Mouse (Mus musculus) MEL (cell line): Measurements from ENCODE around the gene Cdh13. TPM values are rescaled to one million over a fixed set of nuclear protein-coding genes. Genes with fewer than 3 reads are reported as not detected.

ENCODE experiments used
- DNase-seq: peaks from one replicate; pipeline ENCODE4 v3.0.0; 2011; ENCODE audit warnings: low read depth, low spot score
- H3K27ac ChIP-seq: 2 replicates; pipeline ENCODE4 v1.5.1; 2012; ENCODE audit warnings: low read depth, mild to moderate bottlenecking, control low read depth, low read length, moderate library complexity; ENCODE audit not compliant: control insufficient read depth
- H3K27me3 ChIP-seq, 2 experiments: fragments of 150-350 bp in 1 of 2; sonication (generic) in 1 of 2; 2 replicates each; pipeline ENCODE4 v1.6.1; 2012; ENCODE audit warnings: low read length in 2 of 2, mild to moderate bottlenecking in 2 of 2, improper control_type of control experiment in 1 of 2, moderate library complexity in 1 of 2; ENCODE audit not compliant: insufficient read depth in 2 of 2, control insufficient read depth in 1 of 2
- H3K36me3 ChIP-seq, 2 experiments: 2 replicates each; pipeline ENCODE4 v1.6.1; 2012 to 2014; ENCODE audit warnings: low read length in 2 of 2, improper control_type of control experiment in 1 of 2, inconsistent platforms in 1 of 2, mild to moderate bottlenecking in 1 of 2; ENCODE audit not compliant: insufficient read depth in 2 of 2, control insufficient read depth in 1 of 2
- H3K4me1 ChIP-seq, 2 experiments: fragments of 150-350 bp in 1 of 2; sonication (generic) in 1 of 2; 2 replicates each; pipeline ENCODE4 v1.6.1; 2012; ENCODE audit warnings: low read length in 2 of 2, improper control_type of control experiment in 1 of 2, mild to moderate bottlenecking in 1 of 2; ENCODE audit not compliant: insufficient read depth in 2 of 2, control insufficient read depth in 1 of 2
- H3K4me3 ChIP-seq, 2 experiments: fragments of 150-350 bp in 1 of 2; sonication (generic) in 1 of 2; 2 replicates each; pipeline ENCODE4 v1.5.1; 2012; ENCODE audit warnings: low read depth in 2 of 2, low read length in 2 of 2, mild to moderate bottlenecking in 2 of 2, moderate library complexity in 2 of 2, control low read depth in 1 of 2, improper control_type of control experiment in 1 of 2; ENCODE audit not compliant: control insufficient read depth in 1 of 2, insufficient read depth in 1 of 2
- H3K79me2 ChIP-seq: 2 replicates; pipeline ENCODE4 v1.6.1; 2012; ENCODE audit warnings: mild to moderate bottlenecking, low read length, moderate library complexity; ENCODE audit not compliant: control insufficient read depth, poor library complexity, insufficient read depth
- H3K9ac ChIP-seq: 2 replicates; pipeline ENCODE4 v1.6.1; 2012; ENCODE audit warnings: low read depth, mild to moderate bottlenecking, control low read depth, low read length, moderate library complexity; ENCODE audit not compliant: control insufficient read depth, poor library complexity, severe bottlenecking
- H3K9me3 ChIP-seq: fragments of 150-350 bp; sonication (generic); replicated peaks from 2 replicates; pipeline ENCODE4 v1.6.1; 2012; ENCODE audit warnings: mild to moderate bottlenecking, low read length, improper control_type of control experiment, moderate library complexity; ENCODE audit not compliant: insufficient read depth
- BHLHE40 ChIP-seq: IDR thresholded peaks from 2 replicates; pipeline ENCODE4 v1.6.1; 2012; ENCODE audit warnings: low read depth, mild to moderate bottlenecking, inconsistent platforms, low read length, improper control_type of control experiment, borderline replicate concordance
- CHD1 ChIP-seq: IDR thresholded peaks from 2 replicates; pipeline ENCODE4 v1.6.1; 2012; ENCODE audit warnings: low read depth, mild to moderate bottlenecking, inconsistent platforms, low read length, improper control_type of control experiment
- CTCF ChIP-seq, 3 experiments: IDR thresholded peaks in 2 of 3; conservative IDR thresholded peaks in 1 of 3; 2 replicates each; pipeline ENCODE4 v1.5.1; 2011 to 2012; ENCODE audit warnings: low read length in 3 of 3, low read depth in 2 of 3, mild to moderate bottlenecking in 2 of 3, improper control_type of control experiment in 1 of 3, inconsistent platforms in 1 of 3, mixed read lengths in 1 of 3, moderate library complexity in 1 of 3; ENCODE audit not compliant: control insufficient read depth in 1 of 3, insufficient read depth in 1 of 3, poor library complexity in 1 of 3, severe bottlenecking in 1 of 3
- E2F4 ChIP-seq: IDR thresholded peaks from 2 replicates; pipeline ENCODE4 v1.6.1; 2011; ENCODE audit warnings: low read depth, low read length, improper control_type of control experiment, borderline replicate concordance
- ELF1 ChIP-seq: IDR thresholded peaks from 2 replicates; pipeline ENCODE4 v1.6.1; 2014; ENCODE audit warnings: low read depth, mild to moderate bottlenecking, inconsistent platforms, low read length, improper control_type of control experiment, moderate library complexity
- EP300 ChIP-seq, 2 experiments: IDR thresholded peaks; 2 replicates each; pipeline ENCODE4 v1.6.1; 2011; ENCODE audit warnings: improper control_type of control experiment in 2 of 2, low read length in 2 of 2, low read depth in 1 of 2, mild to moderate bottlenecking in 1 of 2
- GABPA ChIP-seq: IDR thresholded peaks from 2 replicates; pipeline ENCODE4 v1.6.1; 2012; ENCODE audit warnings: low read depth, mild to moderate bottlenecking, inconsistent platforms, low read length, improper control_type of control experiment, moderate library complexity
- JUND ChIP-seq: IDR thresholded peaks from 2 replicates; pipeline ENCODE4 v1.6.1; 2011; ENCODE audit warnings: low read depth, mild to moderate bottlenecking, improper control_type of control experiment, low read length
- KAT2A ChIP-seq: conservative IDR thresholded peaks from 2 replicates; pipeline ENCODE4 v1.6.1; 2012; ENCODE audit warnings: low read depth, low read length, improper control_type of control experiment, inconsistent platforms
- MAX ChIP-seq: IDR thresholded peaks from 2 replicates; pipeline ENCODE4 v1.6.1; 2011; ENCODE audit warnings: low read length, improper control_type of control experiment
- MEF2A ChIP-seq: IDR thresholded peaks from 2 replicates; pipeline ENCODE4 v1.6.1; 2014; ENCODE audit warnings: low read depth, mild to moderate bottlenecking, inconsistent platforms, low read length, improper control_type of control experiment; ENCODE audit not compliant: poor library complexity, insufficient replicate concordance, severe bottlenecking; ENCODE audit errors: extremely low read depth
- MYB ChIP-seq: IDR thresholded peaks from 2 replicates; pipeline ENCODE4 v1.6.1; 2011; ENCODE audit warnings: mild to moderate bottlenecking, low read depth, low read length, improper control_type of control experiment
- MYC ChIP-seq: IDR thresholded peaks from 2 replicates; pipeline ENCODE4 v1.6.1; 2011; ENCODE audit warnings: low read depth, mild to moderate bottlenecking, low read length, improper control_type of control experiment, moderate library complexity
- NRF1 ChIP-seq: IDR thresholded peaks from 2 replicates; pipeline ENCODE4 v1.6.1; 2014; ENCODE audit warnings: low read depth, mild to moderate bottlenecking, inconsistent platforms, low read length, improper control_type of control experiment, moderate library complexity; ENCODE audit not compliant: poor library complexity, insufficient read depth, severe bottlenecking
- POLR2A ChIP-seq, 2 experiments: IDR thresholded peaks; 2 replicates each; pipeline ENCODE4 v1.6.1; 2011 to 2012; ENCODE audit warnings: low read length in 2 of 2, mild to moderate bottlenecking in 2 of 2, control low read depth in 1 of 2, improper control_type of control experiment in 1 of 2, low read depth in 1 of 2, moderate library complexity in 1 of 2; ENCODE audit not compliant: control insufficient read depth in 1 of 2, insufficient read depth in 1 of 2, poor library complexity in 1 of 2
- POLR2AphosphoS5 ChIP-seq: IDR thresholded peaks from 2 replicates; pipeline ENCODE4 v1.6.1; 2012; ENCODE audit warnings: low read depth, borderline replicate concordance, mild to moderate bottlenecking, inconsistent platforms, low read length, moderate library complexity, mixed read lengths
- RAD21 ChIP-seq: IDR thresholded peaks from 2 replicates; pipeline ENCODE4 v1.6.1; 2011; ENCODE audit warnings: mild to moderate bottlenecking, low read depth, low read length, improper control_type of control experiment
- RCOR1 ChIP-seq: IDR thresholded peaks from 2 replicates; pipeline ENCODE4 v1.6.1; 2012; ENCODE audit warnings: low read depth, mild to moderate bottlenecking, inconsistent platforms, low read length, improper control_type of control experiment
- TAL1 ChIP-seq: IDR thresholded peaks from 2 replicates; pipeline ENCODE4 v1.6.1; 2012; ENCODE audit warnings: mild to moderate bottlenecking, inconsistent platforms, low read length, moderate library complexity, mixed read lengths
- TBP ChIP-seq: IDR thresholded peaks from 2 replicates; pipeline ENCODE4 v1.8.0; 2011; ENCODE audit warnings: low read depth, low read length, improper control_type of control experiment
- UBTF ChIP-seq: IDR thresholded peaks from 2 replicates; pipeline ENCODE4 v1.6.1; 2012; ENCODE audit warnings: low read depth, mild to moderate bottlenecking, inconsistent platforms, low read length, improper control_type of control experiment, moderate library complexity, borderline replicate concordance; ENCODE audit not compliant: insufficient read depth
- USF1 ChIP-seq: IDR thresholded peaks from 2 replicates; pipeline ENCODE4 v1.6.1; 2014; ENCODE audit warnings: low read depth, mild to moderate bottlenecking, inconsistent platforms, low read length, improper control_type of control experiment, moderate library complexity
- ZC3H11A ChIP-seq: IDR thresholded peaks from 2 replicates; pipeline ENCODE4 v1.6.1; 2012; ENCODE audit warnings: low read depth, mild to moderate bottlenecking, inconsistent platforms, low read length, improper control_type of control experiment
- ZKSCAN1 ChIP-seq: IDR thresholded peaks from 2 replicates; pipeline ENCODE4 v1.6.1; 2012; ENCODE audit warnings: low read depth, mild to moderate bottlenecking, inconsistent platforms, low read length, improper control_type of control experiment, moderate library complexity
- ZNF384 ChIP-seq: IDR thresholded peaks from 2 replicates; pipeline ENCODE4 v1.6.1; 2012; ENCODE audit warnings: low read depth, mild to moderate bottlenecking, inconsistent platforms, low read length, improper control_type of control experiment
- polyA plus RNA-seq, 2 experiments: library from polyadenylated mRNA; stranded (reverse) in 1 of 2; unstranded in 1 of 2; fragments of >175 nt in 1 of 2; fragments of >200 nt in 1 of 2; gene quantifications; 2 replicates each; pipeline versions ENCODE4 v1.2.1 to v1.2.4; 2012; ENCODE audit warnings: low replicate concordance in 2 of 2, low read depth in 1 of 2; ENCODE audit not compliant: insufficient read length in 2 of 2, insufficient read depth in 1 of 2, missing spikeins in 1 of 2
- total RNA-seq: library from RNA; depleted of rRNA; stranded (reverse); fragments of 300-350 nt; gene quantifications from 2 replicates; pipeline ENCODE4 v1.2.3, GENCODE M21; 2012

The Cdh13 gene
- total and polyA plus RNA-seq, 3 experiments = not detected

GRCm38 (mm10) chr8:118665081-118665480, 381.5 kb downstream of the Cdh13 start:
- H3K4me1 ChIP-seq = no peaks in the 10 kb centered on the region
- no peaks in the 10 kb centered on the region for H3K27me3 ChIP-seq
- H3K36me3 ChIP-seq = no peaks in the 10 kb centered on the region
- H3K27ac ChIP-seq = no peak overlapping the region
- no peak overlapping the region for H3K9ac ChIP-seq
- no peak for DNase-seq
- no peaks in the 10 kb centered on the region for H3K9me3 ChIP-seq
- TF ChIP-seq MYC (no peak), ELF1 (no peak), ZC3H11A (no peak), EP300 (IDR thresholded peaks at IDR 0.05; ENCODE audit: low read depth in 1 of 2, low read length in 2 of 2) (no peak), USF1 (no peak), ZKSCAN1 (no peak), GABPA (no peak), POLR2AphosphoS5 (no peak)
- H3K79me2 ChIP-seq = no peaks in the 10 kb centered on the region
- no peak overlapping the region for H3K4me3 ChIP-seq

DNA sequence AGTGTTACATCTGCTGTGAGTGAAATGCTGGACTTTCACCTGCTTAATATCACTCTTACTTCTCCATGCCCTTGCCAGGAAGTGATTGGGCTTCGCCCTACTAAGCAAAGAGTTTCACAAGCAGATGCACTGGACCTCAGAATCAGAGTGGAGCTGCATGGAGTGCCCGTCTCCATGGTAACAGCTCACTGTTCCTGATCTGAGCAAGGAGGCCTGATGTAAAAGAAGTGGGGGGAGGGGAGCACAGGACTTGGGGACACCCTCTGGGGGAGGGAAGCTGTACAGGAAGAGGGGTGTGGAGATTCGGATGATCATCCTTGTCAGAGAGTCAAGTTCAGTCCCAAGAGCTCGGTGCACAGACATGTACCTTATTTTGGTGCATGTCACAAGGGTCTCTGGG, 384.2 kb downstream of the Cdh13 start:
- H3K27ac ChIP-seq = no peak overlapping the region
- no peak for DNase-seq
- TF ChIP-seq CHD1 = no peak
- TF ChIP-seq USF1 = no peak
- TF ChIP-seq RAD21 = no peak
- TF ChIP-seq E2F4 = no peak
- no peak for TF ChIP-seq TBP
- TF ChIP-seq MAX = no peak
- no peak for TF ChIP-seq GABPA
- TF ChIP-seq MYB = no peak
- TF ChIP-seq, all 39 proteins: peak for 0
- H3K79me2 ChIP-seq = no peaks in the 10 kb centered on the region
- no peaks in the 10 kb centered on the region for H3K36me3 ChIP-seq
- H3K27me3 ChIP-seq = no peaks in the 10 kb centered on the region
- no peak overlapping the region for H3K4me3 ChIP-seq
- no peak overlapping the region for H3K9ac ChIP-seq
- no peaks in the 10 kb centered on the region for H3K9me3 ChIP-seq
- H3K4me1 ChIP-seq = no peaks in the 10 kb centered on the region

DNA sequence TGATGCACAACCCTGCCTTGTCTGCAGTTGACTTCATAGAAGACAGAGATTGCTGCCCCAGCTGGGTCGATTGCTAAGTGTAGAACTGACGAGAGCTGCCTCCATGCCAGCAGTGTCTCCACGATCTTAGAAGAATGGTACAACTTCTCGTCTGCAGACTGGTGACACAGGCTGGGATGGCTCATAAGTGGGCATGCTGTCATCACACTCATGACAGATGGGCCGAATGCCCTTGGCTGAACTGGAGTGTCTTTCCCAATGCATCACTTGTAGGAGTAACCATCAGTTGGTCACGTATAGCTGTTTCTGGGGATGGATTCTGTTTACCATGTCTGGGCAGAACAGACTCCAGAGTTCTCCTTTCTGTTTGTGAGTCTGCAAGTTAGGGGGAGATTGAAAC, 392.7 kb downstream of the Cdh13 start:
- no peak for DNase-seq
- no peak overlapping the region for H3K4me3 ChIP-seq
- no peak overlapping the region for H3K27ac ChIP-seq
- H3K9ac ChIP-seq = no peak overlapping the region
- H3K79me2 ChIP-seq = no peaks in the 10 kb centered on the region
- no peaks in the 10 kb centered on the region for H3K36me3 ChIP-seq
- H3K27me3 ChIP-seq = no peaks in the 10 kb centered on the region
- H3K4me1 ChIP-seq = no peaks in the 10 kb centered on the region
- no peaks in the 10 kb centered on the region for H3K9me3 ChIP-seq
- TF ChIP-seq UBTF (no peak), ELF1 (no peak), GABPA (no peak), USF1 (no peak), JUND (no peak), NRF1 (no peak), ZNF384 (no peak), KAT2A (no peak), CTCF (IDR thresholded peaks at IDR 0.05 in 2 of 3, conservative IDR thresholded peaks at IDR 0.05 in 1 of 3; ENCODE audit: control insufficient read depth in 1 of 3, insufficient read depth in 1 of 3, low read depth in 2 of 3, low read length in 3 of 3, poor library complexity in 1 of 3, severe bottlenecking in 1 of 3) (no peak), MEF2A (no peak), BHLHE40 (no peak), TAL1 (no peak), MYB (no peak), RCOR1 (no peak), E2F4 (no peak), TBP (no peak), ZKSCAN1 (no peak), MYC (no peak), POLR2A (IDR thresholded peaks at IDR 0.05; ENCODE audit: control insufficient read depth in 1 of 2, insufficient read depth in 1 of 2, low read depth in 1 of 2, low read length in 2 of 2, poor library complexity in 1 of 2) (no peak)
